ENCODE assay signal across 15 mouse cellular contexts in genomic region chr14:67614369-67614768, GRCm38 (mm10).
"Had no signal": no experiment of that assay in that cellular context is flagged by ENCODE, and none has a peak within 500 bp of the region (broad histone marks: within the 10 kb centered on the region; RNA-seq: fewer than 3 reads in every experiment).

No protein-coding gene starts in this region.

- ATAC-seq: liver, embryonic 12.5 days; midbrain, embryonic 15.5 days had no signal

- H3K9ac ChIP-seq: liver, embryonic 12.5 days; lung, embryonic 14.5 days; midbrain, embryonic 15.5 days; neural tube, embryonic 12.5 days had no signal

- H3K4me1 ChIP-seq: liver, embryonic 12.5 days had no signal

- H3K9me3 ChIP-seq: liver, embryonic 12.5 days; megakaryocyte, embryonic 14.5 days; midbrain, embryonic 15.5 days; neural tube, embryonic 12.5 days had no signal

- H3K36me3 ChIP-seq: liver, embryonic 12.5 days; midbrain, embryonic 15.5 days; neural tube, embryonic 12.5 days had no signal

- H3K4me2 ChIP-seq: liver, embryonic 12.5 days; midbrain, embryonic 11.5 days; midbrain, embryonic 15.5 days had no signal

- H3K4me3 ChIP-seq: layer of hippocampus, adult 2 months; liver, embryonic 12.5 days; megakaryocyte, embryonic 14.5 days; midbrain, embryonic 15.5 days; neural tube, embryonic 12.5 days had no signal

- H3K27me3 ChIP-seq: liver, embryonic 12.5 days; neural tube, embryonic 12.5 days had no signal

- H3K27ac ChIP-seq: kidney, postnatal 0 days; layer of hippocampus, adult 2 months; liver, embryonic 12.5 days; macrophage; midbrain, embryonic 15.5 days; neural tube, embryonic 12.5 days; stomach, postnatal 0 days had no signal

- DNase-seq: kidney, adult 2 months; kidney, postnatal 36 days; left cerebral cortex, postnatal 4 days; lung, embryonic 14.5 days; lung, postnatal 14 days; thymus, postnatal 4 days had no signal
